Mouse (Mus musculus): Measurements from ENCODE around the gene Cbr2.

The Cbr2 gene

DNA sequence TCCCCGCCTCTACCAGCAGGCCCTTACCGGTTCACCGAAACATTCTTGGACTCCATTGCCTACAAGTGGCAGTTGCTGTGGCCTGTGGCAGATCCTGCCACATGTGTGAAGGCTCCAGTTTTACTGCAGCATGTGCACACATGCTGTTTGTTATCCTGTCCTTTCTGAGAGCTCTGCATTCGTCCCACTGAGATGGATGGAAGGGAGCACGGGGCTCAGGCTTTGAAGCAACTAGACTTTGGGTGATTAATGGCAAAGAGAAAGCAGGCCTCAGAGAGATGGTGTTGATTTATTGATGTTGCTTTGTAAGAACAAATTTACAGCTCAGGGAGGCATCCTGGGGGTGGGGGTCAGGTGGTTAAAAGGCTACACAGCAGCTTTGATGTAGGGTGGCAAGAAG is 21.2 kb downstream of the Cbr2 start:
- no peak for DNase-seq

DNA sequence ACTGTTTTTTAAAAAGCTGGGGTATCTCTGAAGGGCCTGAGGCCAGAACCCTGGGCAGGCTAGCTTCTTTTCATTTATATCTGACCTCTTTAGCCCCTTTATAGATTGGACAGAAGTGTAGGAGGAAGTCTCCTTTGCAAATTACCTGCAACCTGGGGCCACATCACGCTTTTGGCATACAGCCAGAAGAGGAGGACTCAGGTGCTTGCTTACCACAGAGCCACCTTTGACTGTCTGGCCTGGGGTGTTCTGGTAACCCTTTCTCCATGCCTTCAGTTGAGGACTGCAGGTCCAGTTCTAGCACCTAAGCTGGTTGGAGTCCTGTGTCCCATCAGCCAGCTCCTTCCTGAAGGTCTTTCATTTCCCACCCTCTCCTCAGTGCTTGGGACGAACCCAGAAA is 22.4 kb downstream of the Cbr2 start:
- no peak for DNase-seq

DNA sequence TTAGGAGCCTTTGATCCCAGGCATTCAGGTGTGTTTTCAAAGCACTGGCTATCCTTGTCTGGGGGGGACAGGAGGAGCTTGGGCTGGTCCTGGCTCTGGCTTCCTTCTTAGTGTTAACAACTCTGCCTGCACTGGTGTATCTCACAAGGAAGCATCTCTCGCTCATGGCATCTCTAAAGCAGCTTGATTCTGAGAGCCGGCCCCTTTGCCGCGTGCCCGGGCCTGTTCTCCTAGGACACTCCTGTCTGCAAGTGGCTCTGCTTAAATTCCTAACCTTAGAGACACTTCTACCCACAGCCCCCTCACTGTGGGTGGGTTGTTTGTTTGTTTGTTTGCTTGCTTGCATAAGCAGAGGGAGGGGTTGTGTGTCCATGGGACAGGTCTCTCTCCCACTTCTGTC is 23.9 kb downstream of the Cbr2 start:
- no peak for DNase-seq

DNA sequence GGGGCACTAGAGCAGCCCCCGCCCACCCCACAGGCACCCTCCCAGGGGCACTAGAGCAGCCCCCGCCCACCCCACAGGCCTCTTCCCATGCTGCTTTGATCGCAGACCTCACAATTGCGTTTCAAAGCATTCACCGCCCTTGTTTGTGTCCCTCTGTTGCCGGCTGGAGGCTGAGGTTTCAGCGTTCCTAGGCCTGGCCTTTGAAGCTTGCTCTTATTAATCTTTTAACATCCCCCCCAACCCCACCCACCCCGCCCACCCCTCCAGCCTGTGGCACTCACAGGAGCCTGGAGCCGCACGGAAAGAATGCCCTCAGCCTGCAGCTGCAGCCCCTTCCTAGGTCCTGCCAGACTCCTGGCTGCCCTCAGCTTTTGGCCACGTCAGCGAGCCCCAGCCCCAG is 24.7 kb downstream of the Cbr2 start:
- DNase-seq: no peak

DNA sequence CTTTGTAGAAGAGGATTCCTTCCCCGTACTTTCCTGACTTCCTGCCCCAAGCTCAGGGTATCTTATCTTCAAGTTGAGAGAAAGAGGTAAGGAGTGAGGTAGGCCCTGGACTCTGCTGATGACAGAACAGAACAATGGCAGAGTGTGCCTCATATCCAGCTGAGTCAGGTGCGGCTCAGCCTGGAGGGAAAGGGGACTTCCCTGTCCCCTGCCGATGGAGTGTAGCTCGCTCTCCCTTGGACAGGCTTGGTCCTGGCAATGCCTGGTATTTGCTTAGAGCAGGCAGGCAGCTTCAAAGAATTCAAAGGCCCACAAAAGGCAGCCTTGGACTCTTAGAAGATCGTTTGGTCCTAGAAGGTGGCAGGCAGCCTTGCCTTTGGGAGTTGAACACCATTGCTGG is 25.8 kb downstream of the Cbr2 start:
- DNase-seq: no peak

DNA sequence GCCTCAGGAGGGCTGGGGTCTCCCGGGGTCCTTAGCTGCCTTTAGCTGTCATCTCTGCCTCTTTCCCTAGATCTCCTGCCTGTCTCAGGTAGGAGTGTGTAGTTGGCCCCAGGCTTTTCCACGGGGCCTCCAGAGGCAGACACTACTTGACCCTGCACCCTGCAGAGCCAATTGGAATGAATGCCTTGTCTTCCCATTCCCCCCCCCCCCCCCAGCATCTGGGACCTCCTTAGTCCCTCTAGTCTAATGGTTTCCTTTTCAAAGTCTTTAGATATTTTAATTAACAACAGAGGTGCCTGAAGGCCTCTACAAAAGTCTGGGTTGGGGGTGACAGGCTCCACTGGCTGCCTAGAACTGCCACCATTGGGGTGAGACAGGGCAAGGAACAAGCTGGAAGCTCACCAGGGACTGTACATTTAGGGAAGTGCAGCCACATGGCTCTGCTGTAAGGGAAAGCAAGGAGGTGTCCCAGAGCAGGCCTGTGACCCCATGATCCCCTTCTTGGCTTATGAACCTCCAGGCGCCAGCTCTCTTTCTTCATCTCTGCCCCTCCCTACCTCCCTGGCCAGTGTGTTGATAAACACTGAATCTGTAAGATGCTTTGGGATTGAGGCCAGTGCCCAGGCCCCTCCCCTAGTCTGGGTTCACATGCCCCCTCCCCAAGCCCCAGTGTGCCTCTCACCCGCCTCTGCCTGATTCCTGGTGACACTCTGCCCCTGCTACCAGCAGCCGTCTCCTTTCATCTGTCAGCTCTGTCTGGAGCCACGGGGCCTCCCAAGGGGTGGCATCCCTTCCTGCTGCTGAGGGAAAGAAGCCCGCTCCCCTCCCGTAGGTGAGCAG is 27.2 kb downstream of the Cbr2 start:
- DNase-seq: no peak

DNA sequence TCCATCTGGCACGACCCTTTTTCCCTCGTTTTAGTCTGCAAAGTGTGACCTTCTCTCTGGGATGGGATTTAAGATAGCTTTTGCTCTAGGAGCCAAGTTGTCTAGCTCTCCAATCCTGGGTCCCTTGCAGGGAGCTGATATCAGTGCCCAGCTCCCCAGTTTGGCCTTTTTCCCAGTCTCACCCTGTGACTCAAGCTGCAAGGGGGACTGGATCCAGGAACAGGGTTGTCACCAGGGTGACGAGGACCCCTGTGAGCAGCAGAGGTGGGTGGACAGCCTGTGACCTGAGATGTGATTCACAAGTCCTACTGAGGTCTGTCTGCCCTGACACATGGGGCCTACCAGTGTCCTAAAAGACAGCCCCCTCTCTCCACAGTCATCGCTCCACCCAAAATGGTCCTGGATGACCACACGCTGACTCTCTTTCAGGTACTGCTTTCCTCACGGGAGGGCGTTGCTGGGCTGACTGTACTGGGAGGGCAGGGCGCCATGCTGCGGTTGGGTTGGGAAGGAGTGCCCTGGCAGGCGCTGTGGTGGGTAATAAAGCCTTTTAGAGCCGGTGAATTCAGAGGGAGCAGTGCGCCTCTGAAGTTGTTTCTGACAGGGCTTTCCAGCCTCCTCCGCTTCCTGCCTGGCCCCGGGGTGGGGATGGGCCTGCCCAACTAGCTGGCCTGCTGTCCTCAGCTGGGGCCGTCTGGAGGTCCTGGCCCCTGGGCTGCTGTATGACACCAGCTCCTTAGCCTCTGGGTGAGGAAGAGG is 28.0 kb downstream of the Cbr2 start:
- no peak for DNase-seq

DNA sequence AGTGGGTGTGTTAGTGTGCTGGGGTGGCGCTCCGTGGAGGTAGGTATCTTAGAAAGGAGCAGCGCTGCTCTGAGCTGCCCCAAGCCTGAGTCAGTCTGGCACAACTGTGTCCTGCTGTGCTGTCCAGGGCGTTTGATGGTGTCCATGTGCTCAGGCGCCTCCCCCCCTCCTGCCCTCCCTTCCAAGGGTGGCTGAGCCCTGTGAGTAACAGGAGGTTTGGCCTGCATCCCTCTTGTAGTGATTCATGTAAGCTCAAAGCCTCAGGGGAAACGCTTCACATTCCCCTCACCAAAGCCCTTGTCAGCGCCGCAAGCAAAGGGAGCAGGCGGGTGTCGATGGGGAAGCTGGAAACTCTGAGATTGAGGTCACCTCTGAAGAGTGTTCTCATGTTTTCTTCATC is 34.2 kb downstream of the Cbr2 start:
- no peak for DNase-seq

DNA sequence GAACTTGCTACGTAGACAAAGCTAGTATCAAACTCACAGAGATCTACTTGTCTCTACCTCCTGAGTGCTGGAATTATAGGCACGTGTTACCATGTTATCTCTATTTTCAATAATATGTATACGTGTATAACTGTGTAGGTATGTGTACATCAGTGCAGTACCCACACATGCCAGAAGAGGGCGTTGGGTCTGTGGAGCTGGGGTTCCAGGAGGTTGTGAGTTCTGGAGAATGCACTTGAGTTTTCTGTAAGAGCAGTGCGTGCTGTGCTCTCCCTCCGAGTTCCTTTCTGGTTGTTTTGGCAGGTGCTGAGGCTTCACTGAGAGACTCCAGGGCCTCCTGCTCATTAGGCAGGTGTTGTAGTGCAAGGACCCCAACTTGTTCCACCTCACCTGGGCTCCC is 35.3 kb downstream of the Cbr2 start:
- DNase-seq: no peak

DNA sequence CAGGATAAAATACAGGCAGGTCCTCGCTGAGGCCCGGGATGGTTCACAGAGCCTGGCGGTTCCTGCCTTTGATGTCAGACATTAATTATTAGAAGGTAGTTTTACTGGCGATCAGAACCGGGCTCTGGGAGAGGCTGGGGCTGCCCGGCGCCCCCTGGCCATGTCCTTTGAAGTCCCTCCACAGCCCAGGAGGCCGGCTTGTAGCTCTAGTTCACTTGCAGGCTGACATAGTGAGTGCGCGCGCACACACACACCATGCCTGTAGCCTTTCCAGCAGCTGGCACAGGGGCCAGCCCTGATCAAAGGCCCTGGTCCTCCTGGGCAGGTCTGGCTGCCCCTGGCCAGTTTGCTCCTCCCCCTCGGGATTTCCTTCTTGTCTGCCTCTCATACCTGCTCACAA is 36.3 kb downstream of the Cbr2 start:
- no peak for DNase-seq

DNA sequence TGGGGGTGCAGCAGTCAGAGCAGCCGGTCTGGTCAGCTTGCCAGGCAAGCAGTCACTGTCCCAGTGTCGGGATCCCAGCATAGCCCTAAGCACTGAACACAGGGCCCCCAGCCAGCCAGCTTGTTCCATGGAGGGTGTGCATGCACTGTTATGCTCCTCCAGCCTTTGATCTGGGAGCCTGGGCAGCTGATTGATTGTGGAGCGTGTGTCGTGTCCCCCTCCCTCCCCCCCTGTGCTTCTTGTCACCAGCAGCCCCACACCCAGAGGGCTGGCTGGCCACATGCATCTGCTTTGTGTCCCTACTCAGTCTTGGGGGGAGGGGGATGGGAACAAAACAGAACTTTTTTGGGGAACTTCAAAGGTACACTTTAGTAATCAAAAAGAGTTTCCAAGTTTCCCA is 36.7 kb downstream of the Cbr2 start:
- DNase-seq: no peak

DNA sequence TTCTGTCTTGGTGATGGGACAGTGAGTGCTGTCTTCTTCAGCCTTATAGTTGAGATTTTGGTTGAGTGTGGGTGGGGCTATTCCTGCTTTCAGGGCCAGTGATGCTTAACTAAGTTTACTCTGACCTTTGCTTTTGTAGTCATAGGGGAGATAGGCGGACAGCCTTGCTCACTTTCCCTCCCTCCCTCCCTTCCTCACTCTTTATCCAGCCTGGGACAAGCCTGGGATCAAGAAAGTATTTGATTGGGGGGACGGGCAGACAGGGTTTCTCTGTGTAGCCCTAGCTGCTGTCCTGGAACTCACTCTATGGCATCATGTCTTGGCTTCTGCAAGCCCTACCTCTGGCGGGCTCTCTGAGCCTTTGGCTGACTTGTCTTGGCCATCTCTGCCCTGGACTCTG is 38.5 kb downstream of the Cbr2 start:
- DNase-seq: no peak

DNA sequence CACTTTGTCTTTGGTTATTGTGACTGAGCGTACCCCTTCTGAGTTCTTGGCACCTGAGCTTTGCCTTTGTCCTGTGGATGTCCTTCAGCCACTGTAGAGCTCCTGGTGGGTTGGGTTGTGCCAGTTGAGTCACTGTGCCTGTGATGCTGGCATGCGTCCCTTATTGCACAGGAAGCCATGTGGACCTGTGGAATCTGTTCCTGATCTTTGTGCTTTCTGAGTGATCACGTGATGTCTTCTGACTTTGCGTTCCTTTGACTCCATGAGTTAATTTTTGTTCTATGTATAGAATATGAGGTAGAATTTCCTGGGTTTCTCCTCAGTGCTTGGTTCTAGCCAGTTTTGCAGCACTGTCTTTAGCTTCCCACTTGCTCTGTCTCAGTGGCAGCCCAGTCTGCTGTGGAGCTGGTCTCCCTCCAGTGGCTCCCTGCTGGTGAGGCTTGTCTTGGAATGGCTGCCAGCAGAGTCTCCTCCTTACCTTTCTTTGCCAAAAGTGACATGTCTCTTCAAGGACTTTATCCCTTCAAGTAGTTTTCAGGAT is 39.4 kb downstream of the Cbr2 start:
- no peak for DNase-seq

DNA sequence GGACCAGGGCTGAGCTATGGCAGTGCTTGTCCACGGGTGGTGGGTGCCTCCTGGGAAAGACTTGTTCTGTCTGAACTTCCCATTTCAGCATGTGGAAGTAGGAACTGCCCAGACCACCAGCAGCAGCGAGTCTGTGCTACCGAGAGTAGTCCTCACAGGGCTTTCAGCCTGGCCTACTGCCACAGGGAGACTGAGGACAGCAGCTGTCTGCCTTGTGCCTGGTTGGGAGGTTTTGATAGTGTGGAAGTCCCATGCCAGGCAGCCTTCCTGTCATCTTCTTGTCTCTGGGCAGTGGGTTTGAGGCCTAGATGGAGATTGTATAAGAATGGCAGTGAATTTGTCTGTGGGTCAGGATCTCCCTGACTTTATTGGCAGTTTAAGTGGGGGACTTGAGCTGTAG is 42.5 kb downstream of the Cbr2 start:
- no peak for DNase-seq

DNA sequence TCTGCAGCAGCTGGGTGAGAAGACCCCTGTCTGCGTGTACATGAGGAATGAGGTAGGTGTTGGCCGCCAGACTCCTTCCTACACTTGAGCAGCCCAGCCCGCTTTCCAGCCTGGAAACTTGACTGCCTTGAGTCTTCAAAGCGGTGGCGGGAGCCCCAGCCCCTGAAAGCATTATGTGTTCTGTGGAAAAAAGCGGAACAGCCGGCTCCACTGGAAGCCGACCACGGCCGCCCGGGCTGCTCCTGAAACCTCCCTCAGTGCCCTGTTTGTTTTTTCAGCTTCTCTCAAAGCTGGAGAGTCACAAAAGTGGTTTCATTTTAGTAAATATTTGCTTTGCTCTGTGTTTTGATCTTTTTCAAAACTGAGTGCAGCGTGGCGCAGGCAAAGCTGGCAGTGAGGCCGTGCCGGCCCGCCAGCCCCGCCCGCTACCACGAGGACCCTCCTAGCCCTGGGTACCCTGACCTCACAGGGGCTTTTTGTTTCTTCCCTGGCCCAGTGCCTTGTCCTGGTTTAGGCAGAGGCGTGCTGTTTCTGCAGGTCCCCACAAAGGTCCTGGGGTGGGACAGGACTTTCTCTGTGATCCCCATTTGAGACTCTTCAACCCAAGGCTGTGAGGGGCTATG is 45.2 kb downstream of the Cbr2 start:
- DNase-seq: no peak

DNA sequence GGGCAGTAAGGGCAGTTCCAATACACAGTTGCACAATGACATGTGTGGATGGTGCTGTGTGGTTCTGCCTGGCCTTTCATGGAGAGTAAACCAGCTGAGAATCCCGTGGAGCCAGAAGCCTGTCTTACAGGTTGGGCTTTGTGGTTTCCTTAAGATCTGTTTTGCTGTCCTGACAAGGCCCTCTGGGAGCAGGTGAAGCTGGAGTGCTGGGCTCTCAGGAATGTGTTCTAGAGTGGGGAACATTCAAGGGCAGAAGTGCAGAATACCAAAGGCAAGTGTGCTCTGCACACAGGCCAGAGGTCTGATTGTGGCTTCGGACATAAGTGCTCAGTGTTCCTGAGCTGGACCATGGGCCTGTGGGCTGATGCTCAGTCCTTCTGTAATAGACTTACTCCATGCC is 47.3 kb downstream of the Cbr2 start:
- no peak for DNase-seq

DNA sequence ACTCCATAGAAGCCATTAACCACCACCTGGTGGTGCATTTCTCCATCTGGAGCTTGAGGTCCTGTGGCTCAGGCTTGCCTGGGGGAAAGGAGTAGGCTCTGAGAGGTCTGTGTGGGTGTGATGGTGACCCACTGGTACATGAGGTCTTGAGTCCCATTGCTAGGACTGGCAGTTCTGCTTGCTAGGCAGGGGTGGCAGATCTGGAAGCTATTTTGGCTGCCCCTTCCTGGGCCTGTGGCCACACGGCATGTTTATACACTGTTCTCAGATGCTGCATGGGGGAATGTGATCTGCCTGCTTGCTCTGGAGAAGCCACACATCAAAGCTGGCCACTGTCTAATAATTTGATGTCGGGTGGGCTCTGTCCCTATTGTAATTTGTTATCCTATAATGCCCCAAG is 47.8 kb downstream of the Cbr2 start:
- no peak for DNase-seq

DNA sequence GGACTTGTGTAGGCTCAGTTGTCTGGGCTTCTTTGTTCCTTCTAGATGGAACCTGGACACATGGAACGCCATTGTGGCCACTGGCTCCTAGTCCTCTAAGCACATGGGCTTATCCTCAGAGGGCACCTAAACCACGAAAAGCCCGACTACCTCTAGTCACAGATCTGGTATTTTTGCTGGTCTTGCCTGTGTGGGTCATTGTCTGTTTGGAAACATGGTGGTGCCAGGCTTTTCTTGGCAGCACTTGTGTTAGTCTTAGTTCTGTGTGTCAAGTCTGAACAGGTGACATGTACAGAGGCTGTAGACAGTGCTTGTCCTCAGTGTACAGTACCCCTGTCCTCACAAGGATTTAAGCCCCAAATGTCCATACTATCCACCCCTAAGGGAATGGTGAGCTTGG is 48.4 kb downstream of the Cbr2 start:
- no peak for DNase-seq

DNA sequence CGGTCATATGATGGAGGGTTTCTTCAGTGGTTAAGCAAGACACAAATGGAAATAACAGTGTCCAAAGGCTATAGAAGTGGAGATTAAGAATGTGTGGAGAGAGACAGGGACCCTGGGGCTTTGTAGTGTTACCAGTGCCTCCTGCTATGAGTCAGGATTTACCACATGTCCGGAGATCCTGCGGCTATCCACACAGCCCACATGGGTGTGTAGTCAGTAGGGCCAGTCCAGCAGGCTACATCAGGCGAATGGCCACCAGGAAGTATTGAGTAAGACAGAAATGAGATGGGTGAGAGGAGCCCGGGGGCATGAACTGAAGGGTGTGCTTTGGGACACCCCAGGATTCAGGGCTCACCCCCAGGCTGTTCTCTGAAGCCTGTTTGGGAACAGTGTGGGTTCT is 49.2 kb downstream of the Cbr2 start:
- no peak for DNase-seq

DNA sequence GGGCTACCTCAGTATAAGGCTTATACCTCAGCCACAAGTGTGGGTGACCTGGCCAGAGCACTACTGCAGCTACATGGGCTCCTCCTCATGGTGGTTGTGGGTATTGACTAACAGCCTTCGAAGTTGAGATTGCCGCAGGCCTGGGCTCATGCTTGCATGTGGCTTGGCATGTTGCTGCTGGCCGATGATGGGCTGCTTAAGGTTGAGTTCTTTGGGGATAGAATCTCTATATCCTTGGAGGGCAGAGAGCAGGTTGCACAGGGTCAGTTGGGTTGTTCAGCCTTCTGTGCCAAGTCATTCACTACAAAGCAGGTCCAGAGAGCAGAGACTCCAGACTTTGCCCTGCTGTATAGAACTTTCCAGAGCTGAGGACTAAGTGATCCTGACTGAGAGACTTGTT is 52.0 kb downstream of the Cbr2 start:
- DNase-seq: no peak
